Mouse (Mus musculus) forebrain, postnatal 0 days (tissue): Measurements from ENCODE around the gene Gtsf1. TPM values are rescaled to one million over a fixed set of nuclear protein-coding genes. Genes with fewer than 3 reads are reported as not detected.
"Not testable (repeated sequence)": the region's sequence is repeated elsewhere in the genome, so short reads cannot be mapped to it uniquely, and the experiment has no call there.

Experiments
- ATAC-seq: fragments of 200-750 bp; cut with Nextera tagmentation; 2 replicates; pipeline ENCODE4 v1.8.0; 2017; ENCODE audit warnings: mild to moderate bottlenecking, moderate library complexity
- DNase-seq: peaks from one replicate; pipeline ENCODE4 v3.0.0-alpha.2; 2015
- H3K27ac ChIP-seq: fragments of 300-500 bp; sonication (generic); 2 replicates; pipeline ENCODE4 v1.5.1; 2014; ENCODE audit warnings: low read depth, mild to moderate bottlenecking, antibody characterized with exemption, low read length, moderate library complexity, mixed read lengths
- H3K27me3 ChIP-seq: fragments of 300-500 bp; sonication (generic); 2 replicates; pipeline ENCODE4 v1.6.1; 2014; ENCODE audit warnings: mild to moderate bottlenecking, low read length, mixed read lengths; ENCODE audit not compliant: insufficient read depth
- H3K36me3 ChIP-seq: fragments of 300-500 bp; sonication (generic); 2 replicates; pipeline ENCODE4 v1.6.1; 2014; ENCODE audit warnings: mild to moderate bottlenecking, moderate library complexity; ENCODE audit not compliant: insufficient read depth
- H3K4me1 ChIP-seq: fragments of 300-500 bp; sonication (generic); 2 replicates; pipeline ENCODE4 v1.6.1; 2014; ENCODE audit warnings: antibody characterized with exemption; ENCODE audit not compliant: insufficient read depth
- H3K4me2 ChIP-seq: fragments of 300-500 bp; sonication (generic); 2 replicates; pipeline ENCODE4 v1.6.1; 2014; ENCODE audit warnings: low read depth, mild to moderate bottlenecking, moderate library complexity
- H3K4me3 ChIP-seq: fragments of 300-500 bp; sonication (generic); 2 replicates; pipeline ENCODE4 v1.5.1; 2014; ENCODE audit warnings: low read depth, low read length, mixed read lengths
- H3K9ac ChIP-seq: fragments of 300-500 bp; sonication (generic); 2 replicates; pipeline ENCODE4 v1.6.1; 2014; ENCODE audit warnings: mild to moderate bottlenecking
- H3K9me3 ChIP-seq: fragments of 300-500 bp; sonication (generic); 2 replicates; pipeline ENCODE4 v1.6.1; 2016; ENCODE audit warnings: low read length
- CTCF ChIP-seq: sonication (generic); IDR thresholded peaks from 2 replicates; pipeline ENCODE4 v1.5.1; 2016; ENCODE audit warnings: antibody characterized with exemption, control low read depth, low read depth
- WGBS: fragments of 180-500 bp; shearing (Covaris S2); extraction: QIAGEN DNeasy Blood & Tissue Kit; methylation state at CpG from one replicate; pipeline ENCODE4 v1.1.7; 2014; 5-methylcytosine and 5-hydroxymethylcytosine counted together
- polyA plus RNA-seq: library from polyadenylated mRNA; unstranded; fragments of >200 nt; fragmentation: Nextera tagmentation; extraction: Ambion mirVana; gene quantifications from 2 replicates; pipeline ENCODE4 v1.2.1, GENCODE M21; 2015
- total RNA-seq: library from RNA; depleted of rRNA; stranded (reverse); fragments of >200 nt; gene quantifications from 2 replicates; pipeline ENCODE4 v1.2.3, GENCODE M21; 2014

Gene Gtsf1
- total and polyA plus RNA-seq, 2 experiments from 2014 or later: not detected

DNA sequence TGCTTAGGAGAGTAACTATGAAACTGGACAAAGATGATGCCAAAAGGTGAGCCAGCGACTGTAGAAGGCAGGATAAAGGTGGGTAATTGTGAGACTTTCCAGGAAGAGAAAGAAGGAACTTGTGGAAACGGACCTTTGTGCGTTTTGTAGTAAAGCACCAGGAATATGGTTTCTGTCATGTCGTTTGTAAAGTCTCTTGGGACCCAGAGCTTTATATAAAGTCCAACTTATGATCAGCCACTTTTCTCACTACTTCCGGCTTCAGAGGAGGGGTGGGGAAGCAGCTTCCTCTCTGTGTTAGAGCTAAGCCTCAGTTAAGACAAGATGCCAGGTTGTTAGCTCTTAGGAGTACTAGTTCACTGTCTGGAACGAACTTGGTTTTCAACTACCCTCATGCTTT is 24.2 kb upstream of the Gtsf1 start:
- DNase-seq: no peak
- H3K27me3 ChIP-seq: no peaks in the 10 kb centered on the region
- no peak overlapping the region for H3K4me2 ChIP-seq
- no peak overlapping the region for H3K4me3 ChIP-seq
- WGBS: 88% methylated on average over 6 of the region's 6 CpGs
- ATAC-seq: no peak
- H3K9ac ChIP-seq: no peak overlapping the region
- no peaks in the 10 kb centered on the region for H3K36me3 ChIP-seq
- H3K4me1 ChIP-seq: no peaks in the 10 kb centered on the region
- no peaks in the 10 kb centered on the region for H3K9me3 ChIP-seq
- H3K27ac ChIP-seq: no peak overlapping the region
- TF ChIP-seq CTCF: no peak

DNA sequence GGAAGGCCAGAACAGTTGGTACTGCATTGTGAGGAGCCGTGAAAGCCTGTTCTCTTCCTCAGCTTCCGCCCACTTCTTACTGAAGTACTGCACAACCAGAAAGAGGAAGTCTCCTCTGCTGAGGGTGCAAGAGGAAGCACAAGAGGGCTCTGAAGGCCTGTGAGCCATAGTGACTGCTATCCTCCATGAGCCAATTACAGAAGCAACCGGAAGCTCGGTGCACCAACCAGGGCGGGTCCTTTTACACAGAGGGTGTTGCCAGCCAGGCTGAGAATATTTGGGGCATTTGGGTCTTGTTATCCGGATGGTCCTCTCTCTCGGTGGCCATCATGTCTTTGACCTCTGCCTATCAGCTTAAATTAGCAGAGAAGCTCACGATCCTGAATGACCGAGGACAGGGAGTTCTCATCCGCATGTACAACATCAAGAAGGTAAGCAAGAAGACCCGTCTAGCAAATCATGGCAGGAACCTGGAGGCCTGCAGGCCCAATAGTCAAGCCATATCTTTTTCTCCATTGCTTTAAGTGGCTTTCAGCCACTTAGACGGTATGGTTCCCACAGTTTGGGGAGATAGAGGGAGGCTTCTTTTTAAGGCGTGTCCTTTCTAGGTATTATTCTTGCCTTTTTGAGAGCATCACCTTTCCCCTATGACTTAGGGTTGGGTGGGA is 23.4 kb upstream of the Gtsf1 start, which contains the start of gene Nckap1l:
Gene Nckap1l (plus strand): TSS at position 244 of the 668 bp plus-strand sequence.
- Histone ChIP-seq H3K4me1 (no peaks in the 10 kb centered on the region), H3K4me3 (no peak within 1 kb of the TSS), H3K9ac (no peak within 1 kb of the TSS), H3K27ac (no peak within 1 kb of the TSS), H3K9me3 (no peaks in the 10 kb centered on the region), H3K4me2 (no peak within 1 kb of the TSS), H3K36me3 (no peaks in the 10 kb centered on the region), H3K27me3 (no peaks in the 10 kb centered on the region)
- DNase-seq (no peak), ATAC-seq (no peak)
- 89% methylated on average over 13 of the region's 13 CpGs for WGBS
- no peak for TF ChIP-seq CTCF

DNA sequence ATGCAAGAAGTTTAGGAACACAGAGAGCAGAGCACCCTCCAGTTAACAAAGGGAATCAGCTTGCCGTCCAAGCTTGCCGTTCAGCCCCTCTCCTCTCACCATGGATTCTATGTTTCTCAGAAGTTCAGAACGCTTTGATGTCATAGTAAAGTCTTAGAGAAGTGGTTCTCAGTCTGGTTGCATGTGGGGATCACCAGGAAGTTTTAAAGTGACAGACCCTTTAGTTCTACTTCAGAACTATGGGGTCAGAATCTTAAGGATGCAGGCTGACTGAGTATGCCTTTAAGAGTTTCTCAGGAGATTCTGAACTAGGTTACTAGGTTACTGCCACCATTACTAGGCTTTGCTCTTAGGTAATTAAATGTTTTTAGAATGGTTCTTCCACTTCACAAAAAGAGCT is 18.1 kb upstream of the Gtsf1 start, which contains the start of gene Gtsf2:
Gene Gtsf2 (minus strand): TSS at position 101 of the 400 bp plus-strand sequence.
- no peaks in the 10 kb centered on the region for H3K4me1 ChIP-seq
- no peak for DNase-seq

DNA sequence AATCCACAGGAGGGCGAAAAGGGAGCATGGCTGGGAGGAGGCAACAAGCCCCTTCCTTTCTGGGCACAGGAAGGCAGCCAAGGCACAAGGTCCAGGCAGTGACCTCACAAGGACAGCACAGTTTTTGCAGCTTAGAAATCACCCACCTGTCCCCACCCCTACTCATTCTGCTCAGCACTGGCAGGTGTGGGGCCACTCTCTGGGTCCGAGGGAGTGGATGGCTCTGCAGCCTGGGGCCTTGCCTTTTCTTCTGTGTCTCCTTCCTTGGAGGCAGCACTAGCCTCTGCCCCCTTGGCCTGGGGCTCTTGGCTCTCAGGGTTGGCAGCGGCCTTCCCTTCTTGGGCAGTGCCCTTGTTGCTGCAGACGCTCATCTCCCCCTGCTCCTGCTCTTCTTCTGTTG is 15.7 kb upstream of the Gtsf1 start:
- WGBS: 84% methylated on average over 4 of the region's 4 CpGs
- not testable (repeated sequence) for ATAC-seq

More for the DNA sequence above, 18.1 kb upstream of the Gtsf1 start, which contains the start of gene Gtsf2:
- no peaks in the 10 kb centered on the region for H3K27me3 ChIP-seq
- H3K4me3 ChIP-seq: no peak within 1 kb of the TSS
- WGBS: 19% methylated on average over 3 of the region's 3 CpGs
- no peak within 1 kb of the TSS for H3K4me2 ChIP-seq
- no peak for ATAC-seq
- H3K9me3 ChIP-seq: no peaks in the 10 kb centered on the region
- no peak within 1 kb of the TSS for H3K9ac ChIP-seq
- no peaks in the 10 kb centered on the region for H3K36me3 ChIP-seq
- H3K27ac ChIP-seq: no peak within 1 kb of the TSS
- TF ChIP-seq CTCF: no peak

DNA sequence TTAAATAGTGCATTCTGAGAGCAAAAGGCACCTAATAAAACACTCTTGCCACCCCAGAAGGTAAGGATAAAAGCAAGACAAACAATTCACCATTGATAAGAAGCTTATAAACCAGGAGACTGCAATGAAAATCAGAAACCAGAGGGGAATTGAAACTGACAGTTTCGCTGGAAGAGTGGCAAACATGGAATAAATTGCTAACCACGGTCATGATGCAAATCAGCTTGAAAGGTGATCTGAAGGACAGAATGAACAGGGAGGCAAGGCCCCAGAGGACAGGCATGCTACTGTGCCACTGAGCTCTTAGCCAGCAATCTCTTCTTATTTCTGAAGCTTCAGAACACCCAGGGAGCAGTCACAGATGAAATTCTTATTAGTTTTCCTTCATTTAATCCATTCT is 3.3 kb downstream of the Gtsf1 start:
- no peak for TF ChIP-seq CTCF
- Histone ChIP-seq H3K4me2 (no peak overlapping the region), H3K9ac (no peak overlapping the region), H3K27ac (no peak overlapping the region), H3K4me1 (no peaks in the 10 kb centered on the region), H3K27me3 (no peaks in the 10 kb centered on the region), H3K4me3 (no peak overlapping the region), H3K36me3 (no peaks in the 10 kb centered on the region), H3K9me3 (no peaks in the 10 kb centered on the region)
- ATAC-seq: no peak
- DNase-seq: no peak
- WGBS: 21% methylated on average over 2 of the region's 2 CpGs

More for the DNA sequence above, 15.7 kb upstream of the Gtsf1 start:
- not testable (repeated sequence) for H3K27ac ChIP-seq, H3K4me2 ChIP-seq, H3K4me1 ChIP-seq, H3K9me3 ChIP-seq, H3K9ac ChIP-seq, DNase-seq, H3K27me3 ChIP-seq, H3K36me3 ChIP-seq, H3K4me3 ChIP-seq

DNA sequence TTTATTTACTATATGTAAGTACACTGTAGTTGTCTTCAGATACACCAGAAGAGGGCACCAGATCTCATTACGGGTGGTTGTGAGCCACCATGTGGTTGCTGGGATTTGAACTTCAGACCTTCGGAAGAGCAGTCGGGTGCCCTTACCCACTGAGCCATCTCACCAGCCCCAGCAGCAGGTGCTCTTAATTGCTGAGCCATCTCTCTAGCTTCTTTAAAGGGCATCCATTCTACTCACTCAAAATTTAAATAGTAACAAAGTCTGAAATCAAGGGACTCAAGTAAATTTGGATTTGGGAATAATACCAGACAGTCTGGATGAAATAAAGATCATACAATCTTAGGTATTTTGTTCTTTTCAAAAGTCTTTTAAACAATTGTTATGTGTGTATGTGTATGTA is 24.7 kb downstream of the Gtsf1 start:
- H3K4me2 ChIP-seq, H3K9me3 ChIP-seq, H3K9ac ChIP-seq, ATAC-seq, H3K27ac ChIP-seq, H3K4me1 ChIP-seq, H3K4me3 ChIP-seq, H3K27me3 ChIP-seq, DNase-seq, H3K36me3 ChIP-seq: not testable (repeated sequence)
- WGBS: 100% methylated on average over 2 of the region's 3 CpGs

DNA sequence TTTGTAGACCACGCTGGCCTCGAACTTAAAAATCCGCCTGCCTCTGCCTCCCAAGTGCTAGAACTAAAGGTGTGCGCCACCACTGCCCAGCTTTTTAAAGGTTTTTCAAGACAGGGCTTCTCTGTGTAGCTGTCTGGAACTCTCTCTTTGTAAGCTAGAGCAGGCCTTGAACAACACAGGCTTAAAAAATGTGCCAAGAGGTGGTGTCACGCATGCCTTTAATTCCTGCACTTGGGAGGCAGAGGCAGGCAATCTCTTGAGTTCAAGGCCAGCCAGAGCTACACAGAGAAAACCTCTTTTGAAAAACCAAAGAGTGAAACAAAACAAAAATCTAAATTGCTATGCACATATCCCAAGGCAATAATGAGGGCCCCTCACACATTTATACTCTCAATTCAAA is 28.9 kb downstream of the Gtsf1 start:
- no peaks in the 10 kb centered on the region for H3K4me1 ChIP-seq
- H3K9ac ChIP-seq: no peak overlapping the region
- no peak for DNase-seq
- TF ChIP-seq CTCF: no peak
- no peak overlapping the region for H3K4me2 ChIP-seq
- H3K4me3 ChIP-seq: no peak overlapping the region
- no peak overlapping the region for H3K27ac ChIP-seq
- no peak for ATAC-seq
- H3K9me3 ChIP-seq: no peaks in the 10 kb centered on the region
- no peaks in the 10 kb centered on the region for H3K36me3 ChIP-seq
- no peaks in the 10 kb centered on the region for H3K27me3 ChIP-seq
- 86% methylated on average over 5 of the region's 5 CpGs for WGBS
